Mouse (Mus musculus) layer of hippocampus, adult 9-11 months (tissue): ENCODE results near the gene Iqgap1.

Experiments
- DNase-seq: peaks from one replicate; pipeline ENCODE4 v3.0.0; 2022

Gene Iqgap1

DNA sequence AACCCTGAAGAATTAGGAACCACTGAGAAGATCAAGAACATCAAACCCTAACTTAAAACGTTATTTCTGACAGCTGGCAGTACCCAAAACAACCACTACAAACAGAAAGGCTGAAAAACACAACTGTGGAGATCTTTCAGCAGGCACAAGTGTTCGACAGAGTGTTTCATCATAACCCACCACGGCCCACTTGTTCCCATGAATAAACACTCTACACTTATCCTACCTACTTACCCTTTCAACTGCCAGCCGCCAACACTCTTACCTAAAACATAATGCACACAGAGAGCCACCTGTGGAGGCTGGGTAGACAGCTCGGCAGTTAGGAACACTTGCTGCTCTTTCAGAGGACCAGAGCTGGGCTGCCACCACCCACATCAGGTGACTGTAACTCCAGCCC, 26.5 kb downstream of the Iqgap1 start:
- DNase-seq = no peak

DNA sequence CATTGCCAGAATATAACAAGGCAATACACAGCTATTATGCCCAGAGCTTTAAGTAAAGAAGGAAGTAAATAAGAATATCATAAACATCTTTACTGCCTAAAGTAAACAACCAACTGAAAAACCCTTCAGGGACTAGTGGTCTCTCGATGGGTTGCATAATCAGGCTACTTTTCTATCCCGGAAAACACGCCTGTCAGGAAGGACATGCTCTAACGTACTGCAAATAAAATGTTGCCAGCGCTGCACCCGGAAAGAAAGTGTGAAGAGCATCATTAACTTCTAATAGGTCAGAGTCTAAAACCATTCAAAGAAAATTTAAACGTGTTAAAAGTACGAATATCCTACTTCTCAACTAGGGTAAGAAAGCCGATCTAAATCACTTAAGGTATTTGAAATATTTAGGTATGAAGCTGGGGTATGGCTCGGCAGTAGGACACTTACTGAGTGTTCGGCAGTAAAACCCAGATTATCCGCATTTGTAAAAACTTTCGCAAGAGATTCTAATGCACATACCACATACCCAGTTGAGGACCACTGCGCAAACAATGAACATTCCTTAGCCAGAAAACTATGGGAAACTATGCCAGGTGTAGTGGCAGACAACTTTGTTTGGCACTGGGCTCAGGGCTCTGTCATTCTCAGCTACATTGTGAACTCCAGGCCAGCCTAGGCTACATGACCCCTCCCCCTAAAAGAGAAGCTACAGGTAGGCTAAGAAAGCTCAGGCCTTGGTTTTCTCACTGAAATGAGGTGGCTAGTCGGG, 28.8 kb downstream of the Iqgap1 start:
- no peak for DNase-seq

DNA sequence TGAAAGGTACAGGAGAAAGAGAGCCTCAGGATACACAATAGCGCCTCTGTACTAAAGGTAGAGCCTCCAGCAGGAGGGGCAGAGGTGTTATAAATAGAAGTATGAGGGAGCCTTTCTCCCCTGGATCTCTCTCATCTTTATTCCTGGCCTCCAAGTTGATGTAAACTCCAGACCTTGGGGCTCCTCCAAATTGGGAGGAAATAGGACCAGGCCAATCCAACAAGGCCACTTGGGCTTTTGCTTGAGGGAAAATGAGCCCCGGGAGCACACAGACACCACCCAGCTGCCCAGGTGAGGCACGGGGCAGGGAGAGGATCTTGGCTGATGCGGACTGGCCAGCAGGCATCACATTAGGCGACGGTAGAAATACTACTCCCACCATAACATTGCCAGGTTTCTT, 29.5 kb downstream of the Iqgap1 start:
- no peak for DNase-seq

DNA sequence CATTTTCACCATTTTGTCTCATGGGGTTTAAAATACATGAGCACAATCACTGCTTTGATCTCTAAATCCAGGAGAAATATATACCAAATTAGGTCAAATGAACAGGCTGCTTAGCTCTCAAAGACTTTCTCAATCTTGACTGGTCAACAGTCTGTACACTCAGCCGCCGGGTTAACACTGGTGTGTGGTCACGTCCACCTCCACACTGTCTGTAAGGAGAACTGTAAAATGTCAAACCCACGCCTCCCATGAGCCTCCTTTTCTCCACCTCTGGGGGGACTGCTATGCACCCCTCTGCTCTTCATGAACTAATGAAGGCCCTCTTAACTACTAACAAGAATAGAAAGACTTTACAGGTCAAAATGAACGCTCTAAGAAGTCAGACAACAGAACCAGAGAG, 36.2 kb downstream of the Iqgap1 start:
- DNase-seq = no peak

DNA sequence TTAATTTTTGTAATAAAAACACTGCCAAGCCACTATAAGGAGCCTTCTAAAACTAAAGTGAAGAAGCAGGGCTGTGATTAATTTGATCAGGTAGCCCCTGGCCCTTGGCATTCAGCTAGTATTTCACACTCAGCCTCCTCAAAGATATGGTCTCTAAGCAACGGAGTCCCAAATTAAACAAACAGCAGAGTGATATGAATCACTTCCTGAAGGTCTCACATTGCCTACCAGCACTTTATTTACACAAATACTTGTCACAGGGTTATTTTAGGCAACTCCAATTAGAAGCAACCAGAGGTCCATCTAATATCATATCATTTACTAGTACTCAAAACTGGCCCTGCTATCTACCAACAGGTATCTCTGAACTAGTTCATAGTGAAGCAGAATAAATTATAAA, 36.7 kb downstream of the Iqgap1 start:
- DNase-seq = no peak

DNA sequence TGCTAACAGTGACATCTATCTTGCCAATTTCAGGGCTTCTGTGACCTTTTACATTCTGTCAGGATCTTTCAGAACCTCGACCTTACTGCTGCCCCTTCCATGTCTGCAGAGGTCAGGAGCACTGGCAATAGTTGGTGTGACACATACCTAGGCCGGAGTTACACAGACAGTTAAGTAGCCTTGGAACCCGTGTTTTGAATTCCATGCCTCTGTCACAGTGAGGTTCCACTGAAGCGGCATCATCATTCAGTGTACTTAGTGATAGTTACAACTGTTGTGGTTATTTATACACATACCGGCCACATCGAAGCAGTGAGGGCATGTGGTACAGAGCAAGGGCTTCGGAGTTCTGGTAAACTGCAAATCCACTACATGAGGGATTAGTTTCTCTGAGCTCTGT, 37.8 kb downstream of the Iqgap1 start:
- DNase-seq = no peak

DNA sequence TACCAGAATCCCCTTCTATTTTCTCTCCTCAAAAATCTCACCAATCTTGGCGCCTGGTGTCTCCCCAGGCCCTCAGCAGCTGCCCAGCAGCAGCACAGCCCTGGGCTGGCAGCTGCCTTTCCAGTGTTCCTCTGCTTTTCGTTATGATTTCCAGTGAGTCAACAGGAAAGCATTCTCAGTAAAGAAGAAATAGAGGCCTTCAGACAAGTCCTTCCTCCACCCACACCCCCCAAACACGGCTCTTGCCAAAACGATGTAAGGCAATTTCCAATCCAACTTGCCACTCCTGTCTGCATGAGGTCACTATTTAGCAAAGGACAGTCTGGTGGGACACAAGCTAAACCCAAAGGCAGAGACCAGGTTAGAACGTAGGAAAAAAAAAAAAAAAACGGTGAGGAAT, 39.0 kb downstream of the Iqgap1 start:
- no peak for DNase-seq

DNA sequence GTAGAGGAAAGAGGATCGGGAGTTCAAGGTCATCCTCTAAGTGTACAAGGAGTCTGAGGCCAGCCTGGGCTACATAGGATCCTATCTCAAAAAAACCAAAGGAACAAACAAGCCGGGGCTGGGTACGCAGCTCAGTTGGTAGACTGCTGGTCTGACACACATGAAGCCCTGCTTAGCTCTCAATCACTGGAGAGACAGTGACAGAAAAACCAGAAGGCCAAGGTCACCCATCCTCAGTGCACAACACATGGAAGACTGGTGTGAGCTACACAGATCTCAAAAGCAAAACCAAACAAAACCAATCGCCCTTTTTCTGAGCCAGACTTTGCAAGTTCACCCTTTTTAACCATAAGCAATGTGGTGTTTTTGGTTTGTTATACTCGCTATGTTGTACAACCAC, 41.9 kb downstream of the Iqgap1 start:
- no peak for DNase-seq

DNA sequence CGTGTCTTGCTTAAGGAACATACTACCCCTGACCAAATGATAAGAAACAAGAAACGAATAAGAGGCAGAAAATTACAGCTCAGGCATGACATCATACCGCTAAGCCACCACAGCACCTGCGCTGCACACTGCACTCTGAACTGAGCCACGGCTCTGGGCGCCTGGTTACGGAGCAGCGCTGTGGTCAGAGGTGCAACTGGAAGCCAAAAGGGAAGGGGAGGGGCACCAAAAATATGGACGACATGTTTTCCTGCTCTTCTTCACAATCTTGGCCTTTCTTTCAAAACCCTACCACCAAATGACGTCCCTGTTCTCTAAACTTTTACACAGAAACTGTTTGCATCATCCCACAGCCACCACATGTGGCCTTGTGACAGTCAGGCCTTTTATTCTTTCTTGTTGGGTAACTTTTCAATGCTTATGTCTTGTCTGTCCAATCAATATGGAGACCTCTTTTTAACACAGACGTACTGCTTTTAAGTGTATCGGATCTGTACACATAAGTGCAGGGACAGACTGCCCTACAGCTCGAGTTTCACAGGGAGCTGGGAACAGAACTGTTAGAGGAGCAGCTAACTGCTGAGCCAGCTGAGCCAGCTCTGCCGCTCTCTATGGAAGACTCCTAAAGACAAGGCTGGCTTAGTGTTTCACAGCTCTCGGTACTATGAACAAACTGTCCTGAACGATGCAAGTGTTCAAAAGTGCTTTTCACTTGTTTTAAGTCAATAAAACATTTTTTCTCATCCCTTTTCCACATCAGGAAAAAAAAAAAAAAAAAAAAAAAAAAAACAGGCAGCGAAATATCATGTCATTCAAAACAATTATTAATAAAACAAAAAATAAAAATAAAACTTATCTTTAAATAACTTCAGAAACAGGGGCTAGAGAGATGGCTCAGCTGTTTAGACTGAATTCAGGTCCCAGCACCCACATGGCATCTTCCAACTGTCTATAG, 43.3 kb downstream of the Iqgap1 start:
- no peak for DNase-seq

DNA sequence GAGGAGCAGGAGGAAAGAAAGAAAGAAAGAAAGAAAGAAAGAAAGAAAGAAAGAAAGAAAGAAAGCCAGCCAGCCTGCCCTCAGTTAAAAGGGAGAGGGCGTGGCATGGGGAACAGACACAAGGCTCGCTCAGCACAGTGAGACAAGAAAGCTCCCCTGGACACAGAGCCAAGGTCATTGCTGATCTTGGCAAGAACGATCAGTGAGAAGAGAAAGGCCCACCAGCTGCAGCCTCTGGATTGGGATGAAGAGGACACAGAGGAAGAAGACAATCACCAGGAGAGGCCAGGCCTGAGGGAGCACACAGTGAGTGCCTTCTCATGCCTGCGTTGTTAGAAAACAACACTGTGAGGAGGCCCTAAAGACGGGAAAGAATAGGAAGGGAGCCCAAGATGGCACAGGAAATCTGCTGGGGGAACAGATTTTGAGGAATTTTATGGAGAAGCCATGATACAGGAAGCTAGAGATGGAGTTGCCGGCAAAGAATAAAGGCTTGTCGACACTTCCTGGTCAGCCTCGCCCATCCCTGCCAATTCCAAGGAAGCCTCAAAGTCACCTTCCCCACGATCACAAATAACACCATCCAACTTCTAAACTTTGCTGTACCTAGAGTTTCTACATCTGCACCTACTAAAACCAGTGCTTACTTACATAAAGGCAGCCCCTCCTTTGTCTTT, 44.2 kb downstream of the Iqgap1 start:
- DNase-seq = no peak

DNA sequence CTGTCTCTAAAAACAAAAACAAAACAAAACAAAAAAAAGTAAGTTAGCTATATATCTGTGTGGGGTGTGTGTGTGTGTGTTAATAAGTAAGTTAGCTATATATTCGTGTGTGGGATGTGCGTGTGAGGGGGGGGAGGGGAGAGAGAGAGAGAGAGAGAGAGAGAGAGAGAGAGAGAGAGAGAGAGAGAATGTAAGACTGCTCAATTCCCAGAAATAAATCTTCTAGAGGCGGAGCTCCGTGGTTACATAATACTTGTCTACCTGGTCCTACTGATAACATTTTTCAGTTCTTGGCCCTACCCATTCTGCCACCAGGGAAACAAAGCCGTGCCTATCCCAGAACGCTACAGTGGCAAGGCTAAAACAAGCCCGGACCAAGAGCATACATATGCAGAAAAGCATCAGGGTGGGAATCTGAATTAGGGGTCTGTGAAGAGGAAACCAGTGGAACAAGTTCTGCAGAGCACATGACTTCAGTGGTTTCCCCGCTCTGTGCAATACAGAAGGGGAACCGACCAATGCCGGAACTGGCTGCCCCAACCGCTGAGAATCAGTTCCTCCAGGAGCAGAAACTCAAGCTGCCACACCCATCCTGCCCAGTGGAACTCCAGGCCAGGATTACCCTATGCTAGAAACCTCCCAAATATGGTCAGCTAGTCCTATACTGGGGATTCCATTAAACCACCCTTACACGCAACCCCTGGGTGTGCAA, 46.7 kb downstream of the Iqgap1 start:
- peak; percentile 46 for DNase-seq

DNA sequence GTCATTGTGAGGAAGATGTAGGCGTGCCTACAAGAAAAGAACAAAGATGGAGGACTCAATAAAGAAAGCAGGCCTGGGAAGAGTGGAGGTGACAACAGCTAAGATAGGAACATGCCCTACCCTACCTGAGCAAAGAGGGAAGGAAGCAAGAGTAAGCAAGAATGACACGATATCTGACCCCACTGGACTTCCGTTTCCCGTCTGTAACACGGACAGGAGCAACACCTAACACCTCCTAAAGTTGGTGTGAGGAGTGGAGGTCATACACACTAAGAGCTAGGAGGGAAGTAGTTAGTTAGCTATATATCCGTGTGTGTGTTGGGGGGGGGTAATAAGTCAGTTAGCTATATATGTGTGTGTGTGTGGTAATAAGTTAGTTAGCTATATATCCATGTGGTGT, 47.4 kb downstream of the Iqgap1 start:
- DNase-seq = no peak

DNA sequence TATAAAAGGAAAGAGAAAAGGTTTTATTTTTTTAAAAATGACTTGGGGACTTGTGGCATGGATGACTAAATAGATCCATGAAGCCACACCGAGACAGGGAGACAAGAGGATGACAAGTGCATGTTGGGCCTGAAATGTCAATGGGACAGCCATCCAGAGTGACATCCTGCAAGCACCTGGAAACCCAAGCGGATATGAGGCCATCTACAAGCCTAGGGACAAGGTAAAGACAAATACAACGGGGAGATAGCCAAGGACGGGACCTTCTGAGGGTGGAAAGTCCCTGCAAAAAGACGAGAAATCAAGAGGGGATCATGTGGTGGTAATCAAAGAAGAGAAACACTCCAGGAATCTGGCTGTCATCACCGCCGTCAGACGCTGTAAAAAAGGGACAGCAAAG, 48.6 kb downstream of the Iqgap1 start:
- no peak for DNase-seq

DNA sequence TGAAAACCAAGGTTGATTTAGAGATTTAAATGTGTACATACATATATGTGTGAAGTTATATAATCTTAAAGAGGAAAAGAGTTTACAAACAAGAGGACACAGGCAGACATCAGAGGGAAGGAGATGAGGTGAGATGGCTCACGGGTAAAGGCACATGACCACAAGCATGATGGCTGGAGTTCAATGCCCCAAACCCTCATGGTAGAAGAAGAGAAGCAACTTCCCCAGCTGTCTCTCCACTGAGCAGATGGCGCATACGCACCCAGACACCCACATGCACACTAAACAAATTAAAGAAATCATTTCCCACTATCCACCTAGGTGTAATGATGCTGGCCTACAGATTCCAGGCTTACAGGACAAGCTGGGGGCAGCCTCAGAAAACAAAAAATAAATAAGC, 49.7 kb downstream of the Iqgap1 start:
- DNase-seq = peak; percentile 26

DNA sequence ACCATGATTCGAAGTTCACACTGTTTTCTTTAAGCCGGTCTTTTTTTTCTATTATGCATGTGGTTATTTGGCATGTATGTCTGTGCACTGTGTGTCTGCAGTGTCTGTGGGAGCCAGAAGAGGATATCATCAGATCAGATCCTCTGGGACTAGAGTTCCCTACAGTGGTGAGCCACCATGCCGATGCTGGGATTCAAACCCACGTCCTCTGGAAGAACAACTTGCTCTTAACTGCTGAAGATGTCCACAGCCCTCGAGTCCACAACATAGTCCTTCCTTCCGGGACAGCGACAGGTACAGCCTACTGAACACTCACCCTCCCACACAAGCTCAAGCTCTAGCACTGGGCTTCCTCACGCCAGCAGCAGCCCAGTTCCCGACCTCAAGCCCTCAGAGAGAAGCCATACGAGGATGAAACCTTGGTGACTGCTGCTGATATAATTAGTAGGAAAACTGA, 50.3 kb downstream of the Iqgap1 start:
- no peak for DNase-seq

DNA sequence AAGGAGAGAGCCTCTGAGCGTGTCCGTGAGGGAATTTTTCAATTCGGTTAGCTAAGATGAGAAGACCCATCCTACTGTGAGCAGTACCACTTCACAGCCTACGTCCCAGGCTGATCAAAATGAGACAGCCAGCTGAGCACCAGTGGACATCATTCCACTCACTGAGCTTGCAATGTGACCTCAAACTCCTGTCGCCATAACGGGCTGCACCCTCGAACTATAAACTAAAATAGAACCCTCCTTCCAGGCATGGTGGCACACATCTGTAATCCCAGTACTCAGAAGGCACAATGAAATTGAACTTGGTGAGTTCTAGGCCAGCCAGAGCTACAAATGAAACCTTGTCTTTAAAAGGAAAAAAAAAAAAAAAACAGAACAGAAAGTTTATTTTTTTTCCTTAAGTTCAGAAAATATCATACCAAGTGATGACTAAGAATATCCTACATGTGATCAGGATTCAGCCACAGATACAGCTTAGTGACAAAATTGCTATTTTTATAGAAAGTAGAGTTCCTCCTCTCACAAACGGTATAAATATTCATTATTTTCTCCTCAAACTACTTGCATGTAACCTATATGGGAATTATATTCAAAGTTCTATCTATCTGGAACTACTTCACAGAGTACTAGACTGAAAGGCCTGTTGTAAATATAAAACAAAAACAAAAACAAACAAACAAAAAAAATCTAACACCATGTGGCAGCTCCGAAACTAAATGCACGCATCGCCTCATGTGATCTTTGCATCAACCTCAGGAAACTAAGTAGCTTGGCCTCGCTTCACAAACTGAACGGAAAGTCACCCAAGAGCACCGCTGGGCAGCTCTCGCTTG, 50.9 kb downstream of the Iqgap1 start:
- no peak for DNase-seq

DNA sequence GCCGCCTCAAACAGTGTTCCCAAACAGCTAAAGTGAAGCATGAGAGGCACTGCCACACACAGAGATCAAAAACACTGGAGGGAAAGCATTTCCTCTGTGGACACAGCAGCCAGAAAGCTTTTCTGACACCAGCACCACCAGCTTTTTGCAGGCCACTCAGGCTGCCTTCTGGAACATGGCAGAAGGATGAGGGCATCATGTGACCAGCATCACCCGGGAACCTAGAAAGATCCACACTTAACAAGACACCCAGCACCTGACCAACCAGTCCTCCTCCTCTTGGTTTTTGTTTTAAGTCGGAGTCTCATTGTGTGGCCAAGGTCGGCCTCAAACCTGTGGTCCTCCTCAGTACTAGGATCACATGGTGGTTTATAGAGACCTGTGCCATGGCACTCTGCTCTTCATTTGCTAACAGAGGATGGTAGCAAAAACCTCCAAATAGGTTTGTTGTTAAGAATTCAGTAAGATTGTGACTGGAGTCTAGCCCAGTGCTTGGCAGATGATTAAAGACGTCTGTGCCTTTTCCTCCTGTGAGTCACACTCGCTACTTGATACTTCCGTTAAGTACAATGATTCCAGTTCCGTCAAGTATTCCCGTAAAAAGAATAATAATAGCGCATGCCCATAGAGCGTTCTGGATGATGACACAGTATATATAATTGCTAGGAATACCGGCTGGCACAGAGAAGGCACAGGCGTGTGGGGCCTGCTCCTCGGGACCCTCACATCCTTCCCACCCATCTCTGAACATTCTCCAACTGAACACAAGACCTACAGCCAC, 51.8 kb downstream of the Iqgap1 start:
- DNase-seq = no peak

DNA sequence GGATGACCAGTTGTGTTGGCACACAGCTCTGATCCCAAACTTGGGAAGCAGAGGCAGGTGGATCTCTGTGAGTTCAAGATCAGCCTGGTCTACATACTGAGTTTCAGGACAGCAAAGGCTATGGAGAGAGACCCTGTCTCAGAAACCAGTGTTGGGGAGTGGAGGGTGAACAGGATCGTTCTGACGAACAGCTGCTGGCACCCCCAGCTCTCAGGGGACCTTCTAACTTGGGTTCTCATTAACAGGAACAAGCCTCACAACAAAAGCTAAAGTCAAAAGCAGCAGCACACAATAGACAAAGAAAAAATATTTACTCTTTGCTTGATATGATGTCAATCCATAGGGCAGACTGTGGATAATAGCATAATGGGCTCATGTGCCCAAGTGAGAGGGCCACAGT, 55.3 kb downstream of the Iqgap1 start:
- no peak for DNase-seq

DNA sequence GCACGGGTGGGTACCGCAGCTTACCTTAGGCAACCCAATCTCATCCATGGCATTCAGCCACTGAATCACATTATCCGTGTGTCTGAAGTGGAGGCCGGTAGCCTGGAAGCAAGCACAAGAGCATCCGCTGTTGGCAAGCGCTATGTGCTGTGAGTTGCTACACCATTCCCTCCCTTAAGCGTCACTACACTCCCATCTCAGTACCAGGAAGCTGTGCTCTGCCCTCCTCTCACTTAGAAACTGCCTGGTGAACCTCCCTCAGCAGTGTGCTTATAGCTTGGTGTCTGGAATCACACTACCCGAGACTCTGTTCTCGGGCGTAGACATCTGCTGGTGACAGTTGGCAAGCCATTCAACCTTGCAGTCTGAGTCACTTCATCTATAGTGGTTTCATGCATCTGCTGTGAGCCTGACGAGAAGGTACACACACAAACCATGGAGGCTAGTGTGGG, 58.9 kb downstream of the Iqgap1 start:
- peak; percentile 87 for DNase-seq

DNA sequence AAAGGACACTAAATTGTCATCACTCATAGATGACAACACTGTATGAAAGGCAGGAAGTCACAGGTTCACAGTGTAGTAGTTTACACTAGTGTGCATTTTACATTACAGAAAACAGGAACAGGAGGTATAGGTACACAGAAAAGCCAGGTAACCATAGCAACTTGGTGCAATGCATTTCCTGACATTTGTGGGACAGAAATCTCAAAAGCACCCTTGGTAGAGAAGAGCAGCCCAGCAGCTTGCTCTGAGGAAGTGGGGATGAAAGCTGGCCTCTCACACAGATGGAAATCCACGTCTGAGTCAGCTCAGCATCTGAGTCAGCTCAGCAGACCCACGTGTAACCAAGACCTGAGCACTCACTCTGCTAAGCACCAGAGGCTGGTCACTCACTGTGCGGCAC, 59.7 kb downstream of the Iqgap1 start:
- DNase-seq = peak; percentile 52

DNA sequence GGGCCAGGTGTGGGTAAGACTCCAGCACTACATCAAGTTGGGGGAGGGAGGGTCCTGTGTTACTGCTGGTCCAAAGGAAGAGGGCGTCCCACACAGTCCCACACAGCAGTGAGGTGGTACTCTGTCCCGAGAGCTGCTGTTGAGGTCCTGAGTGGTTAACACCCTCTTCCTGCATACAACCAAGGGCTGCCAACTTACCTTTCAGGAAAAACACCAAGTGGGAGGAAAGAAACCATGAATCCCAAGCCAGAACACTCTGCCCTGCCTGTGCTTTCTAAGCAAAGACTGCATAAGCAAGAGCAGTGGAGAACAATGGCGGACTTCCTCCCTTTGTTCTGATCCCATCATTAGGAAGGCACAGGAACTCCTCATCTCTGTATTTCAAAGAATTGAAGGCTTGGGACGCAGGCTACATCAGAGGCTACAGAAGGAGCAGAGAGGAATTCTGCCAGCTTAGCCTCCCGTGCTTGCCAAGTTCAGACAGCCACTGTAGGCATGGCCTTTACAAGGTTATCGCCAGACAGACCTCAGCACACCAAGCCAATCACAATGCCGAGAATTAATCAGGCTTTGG, 61.8 kb downstream of the Iqgap1 start:
- no peak for DNase-seq
